8 mouse cellular contexts compared by ENCODE assay signal in the genomic region with DNA sequence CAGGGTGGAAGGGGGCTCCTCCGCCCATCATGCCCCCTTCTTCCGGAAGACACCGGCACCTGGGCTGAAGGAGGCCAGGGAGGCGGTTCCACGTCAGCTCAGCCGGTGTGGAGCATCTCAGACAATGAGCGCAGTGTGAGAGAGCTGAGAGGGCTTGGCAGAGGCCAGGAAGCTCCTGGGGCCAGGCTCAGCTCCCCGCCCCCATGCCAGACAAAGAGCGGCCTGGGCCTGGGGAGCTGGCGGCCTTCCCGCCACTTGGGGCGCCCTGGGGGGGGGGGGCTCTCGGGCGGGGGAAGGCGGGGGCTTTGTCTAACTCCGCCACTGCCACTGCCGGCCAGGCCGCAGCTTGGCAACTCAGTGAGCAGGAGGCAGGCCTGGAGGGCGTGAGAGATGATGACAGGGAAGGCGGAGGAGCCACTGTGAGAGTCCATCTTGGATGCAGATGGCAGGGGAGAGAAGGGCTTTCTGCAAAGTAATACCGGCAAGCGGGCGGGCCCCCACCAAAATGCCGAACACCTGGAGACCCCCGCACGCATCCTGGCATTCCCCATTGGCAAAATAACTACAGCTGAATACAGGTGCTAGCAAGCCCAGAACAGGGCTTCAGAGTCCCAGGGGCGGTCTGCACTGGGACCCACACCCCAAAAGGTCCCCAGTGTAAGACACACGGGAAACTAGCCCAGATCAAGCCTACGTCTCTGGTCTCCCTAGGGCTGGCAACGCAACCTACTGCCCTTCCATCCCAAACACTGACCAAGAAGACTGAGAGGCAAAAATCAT. TPM values are rescaled to one million over a fixed set of nuclear protein-coding genes. Genes with fewer than 3 reads are reported as not detected.
DNase-seq lines count a peak whose midpoint lies in the region; ATAC-seq and TF ChIP-seq lines count a peak whose summit lies in the region.

No protein-coding gene starts in this region.

- H3K27ac ChIP-seq in forebrain, embryonic 14.5 days (ENCODE audit: low read depth, low read length): peak overlapping the region; percentile 99
- H3K27ac ChIP-seq in lung, embryonic 15.5 days: peak overlapping the region; percentile 99
- H3K27ac ChIP-seq in olfactory bulb, adult 2 months (ENCODE audit: insufficient read depth, low read depth, low read length): peak overlapping the region; percentile 94

- TF ChIP-seq POLR2A in olfactory bulb, adult 2 months (IDR thresholded peaks at IDR 0.05; ENCODE audit: insufficient read depth, low read depth, low read length): no peak

- no peak for TF ChIP-seq CTCF in olfactory bulb, adult 2 months (IDR thresholded peaks at IDR 0.05; ENCODE audit: insufficient read depth, low read depth, low read length)

- H3K36me3 ChIP-seq in forebrain, embryonic 14.5 days (ENCODE audit: control insufficient read depth, insufficient read depth, low read length): peaks cover 29% of the 10 kb centered on the region
- H3K36me3 ChIP-seq in lung, embryonic 15.5 days: peaks cover 21% of the 10 kb centered on the region

- ATAC-seq in forebrain, embryonic 14.5 days: peak; percentile 86
- peak; percentile 89 for ATAC-seq in lung, embryonic 15.5 days (ENCODE audit: borderline replicate concordance, extremely low read depth, low FRiP score, low TSS enrichment)

- intact Hi-C loops in heart, postnatal 25 days (cut with DNase I): loop anchor here (2.0 to 10.0 kb wide), 2 partner anchors 24 to 182 kb away; partner anchors contain the start of genes 2810006K23Rik and Rilpl1

- no peaks in the 10 kb centered on the region for H3K9me3 ChIP-seq in forebrain, embryonic 14.5 days (replicated peaks; ENCODE audit: control insufficient read depth, low read length)
- no peaks in the 10 kb centered on the region for H3K9me3 ChIP-seq in lung, embryonic 15.5 days

- H3K4me2 ChIP-seq in forebrain, embryonic 14.5 days (ENCODE audit: low read length): peak overlapping the region; percentile 90
- peak overlapping the region; percentile 87 for H3K4me2 ChIP-seq in lung, embryonic 15.5 days

- DNase-seq in ES-CJ7 (ENCODE audit: low read depth, low spot score): peak; percentile 87
- peak; percentile 90 for DNase-seq in cerebellum, adult 11-12 months
- DNase-seq in forebrain, embryonic 14.5 days (ENCODE audit: low spot score): peak; percentile 94
- DNase-seq in heart, postnatal 25 days (ENCODE audit: low spot score): peak; percentile 72
- peak; percentile 52 to 73 for DNase-seq in layer of hippocampus, adult 18-20 months (ENCODE audit: low spot score in 2 of 2)
- peak; percentile 83 for DNase-seq in thymus, postnatal 0 days (ENCODE audit: low spot score)

- WGBS in forebrain, embryonic 14.5 days: under 1% methylated on average over 28 of the region's 30 CpGs
- WGBS in lung, embryonic 15.5 days: under 1% methylated on average over 26 of the region's 30 CpGs
- 6% methylated on average over 30 of the region's 30 CpGs for WGBS in olfactory bulb, adult 2 months

- H3K27me3 ChIP-seq in forebrain, embryonic 14.5 days (replicated peaks; ENCODE audit: control insufficient read depth, insufficient read depth, low read length): no peaks in the 10 kb centered on the region
- no peaks in the 10 kb centered on the region for H3K27me3 ChIP-seq in lung, embryonic 15.5 days

- peaks cover 18% of the 10 kb centered on the region for H3K4me1 ChIP-seq in forebrain, embryonic 14.5 days (ENCODE audit: control insufficient read depth, insufficient read depth, low read length)
- H3K4me1 ChIP-seq in lung, embryonic 15.5 days: peaks cover 27% of the 10 kb centered on the region
- peaks cover 28% of the 10 kb centered on the region for H3K4me1 ChIP-seq in olfactory bulb, adult 2 months (ENCODE audit: control insufficient read depth, insufficient read depth, low read length)

- H3K4me3 ChIP-seq in forebrain, embryonic 14.5 days (ENCODE audit: low read depth, low read length): peak overlapping the region; percentile 92
- H3K4me3 ChIP-seq in lung, embryonic 15.5 days: peak overlapping the region; percentile 98
- H3K4me3 ChIP-seq in olfactory bulb, adult 2 months (ENCODE audit: insufficient read depth, low read depth, low read length): peak overlapping the region; percentile 62

- H3K9ac ChIP-seq in forebrain, embryonic 14.5 days (ENCODE audit: low read length): peak overlapping the region; percentile 100
- H3K9ac ChIP-seq in lung, embryonic 15.5 days: peak overlapping the region; percentile 100

RNA-seq across cellular contexts. Expression of gene Cdk2ap1, which starts 10.6 kb away (rescaled TPM):
- polyA plus RNA-seq in forebrain, embryonic 14.5 days (2014; fragmentation: Nextera tagmentation; extraction: Ambion mirVana): 85.4 and 112 TPM in 2 replicates
- total RNA-seq in heart, postnatal 25 days (2021): 100 to 1,000 TPM; 159 to 181 TPM
- total RNA-seq in layer of hippocampus, adult 18-20 months (2021): 10 to 100 TPM; 88.2 to 94.5 TPM
- 118 and 192 TPM in 2 replicates for polyA plus RNA-seq in lung, embryonic 15.5 days (2015; fragmentation: Nextera tagmentation; extraction: Ambion mirVana)
- polyA plus RNA-seq in olfactory bulb, adult 2 months (2012; ENCODE audit: insufficient read depth, insufficient read length, low replicate concordance, missing spikeins): not detected in 2 replicates
- 86.3 and 118 TPM in 2 replicates for polyA plus RNA-seq in thymus, postnatal 0 days (2015; fragmentation: Nextera tagmentation; extraction: Ambion mirVana)

RNA-seq across cellular contexts. Expression of gene 2810006K23Rik, which starts 24.4 kb away (rescaled TPM):
- 12.5 and 15.3 TPM in 2 replicates for polyA plus RNA-seq in forebrain, embryonic 14.5 days (2014; fragmentation: Nextera tagmentation; extraction: Ambion mirVana)
- 10 to 100 TPM; 10.5 to 13.6 TPM for total RNA-seq in heart, postnatal 25 days (2021)
- 10 to 100 TPM; 14.6 to 16.3 TPM for total RNA-seq in layer of hippocampus, adult 18-20 months (2021)
- polyA plus RNA-seq in lung, embryonic 15.5 days (2015; fragmentation: Nextera tagmentation; extraction: Ambion mirVana): 19.1 and 20.8 TPM in 2 replicates
- polyA plus RNA-seq in olfactory bulb, adult 2 months (2012; ENCODE audit: insufficient read depth, insufficient read length, low replicate concordance, missing spikeins): not detected in 2 replicates
- 11.0 and 11.9 TPM in 2 replicates for polyA plus RNA-seq in thymus, postnatal 0 days (2015; fragmentation: Nextera tagmentation; extraction: Ambion mirVana)

RNA-seq across cellular contexts. Expression of gene Mphosph9, which starts 24.6 kb away (rescaled TPM):
- 13.5 and 16.6 TPM in 2 replicates for polyA plus RNA-seq in forebrain, embryonic 14.5 days (2014; fragmentation: Nextera tagmentation; extraction: Ambion mirVana)
- total RNA-seq in heart, postnatal 25 days (2021): 1 to 10 TPM; 4.0 to 4.6 TPM
- 10 to 100 TPM; 16.6 to 18.6 TPM for total RNA-seq in layer of hippocampus, adult 18-20 months (2021)
- 13.1 and 16.6 TPM in 2 replicates for polyA plus RNA-seq in lung, embryonic 15.5 days (2015; fragmentation: Nextera tagmentation; extraction: Ambion mirVana)
- polyA plus RNA-seq in olfactory bulb, adult 2 months (2012; ENCODE audit: insufficient read depth, insufficient read length, low replicate concordance, missing spikeins): not detected in 2 replicates
- 16.7 and 21.2 TPM in 2 replicates for polyA plus RNA-seq in thymus, postnatal 0 days (2015; fragmentation: Nextera tagmentation; extraction: Ambion mirVana)

Comparison
In these comparisons a context has a peak if more than half of its experiments do, and no peak if none do; other contexts are left out.
1. Peak in every context shown above with its lines: DNase-seq, ATAC-seq, H3K4me3 ChIP-seq and H3K27ac ChIP-seq.
2. RNA of gene Cdk2ap1, which starts 10.6 kb away (polyA plus RNA-seq): 86.3 to 118 TPM in thymus, postnatal 0 days, 118 to 192 TPM in lung, embryonic 15.5 days and 85.4 to 112 TPM in forebrain, embryonic 14.5 days; not detected in olfactory bulb, adult 2 months; every median in the first group is over 10 times any median in the second.